In genomic region chr1:75212542-75212941, GRCm38 (mm10) we compare ENCODE assay signal across 19 mouse cellular contexts. TPM values are rescaled to one million over a fixed set of nuclear protein-coding genes. Genes with fewer than 3 reads are reported as not detected.
DNase-seq lines count a peak whose midpoint lies in the region; ATAC-seq and TF ChIP-seq lines count a peak whose summit lies in the region.
"Had no signal": no experiment of that assay in that cellular context is flagged by ENCODE, and none has a peak within 500 bp of the region (broad histone marks: within the 10 kb centered on the region; RNA-seq: fewer than 3 reads in every experiment).

No protein-coding gene starts in this region.

- H3K4me1 ChIP-seq in hindbrain, embryonic 12.5 days = peaks cover 36% of the 10 kb centered on the region
- peaks cover 5% of the 10 kb centered on the region for H3K4me1 ChIP-seq in hindbrain, embryonic 11.5 days (replicated peaks; ENCODE audit: control insufficient read depth, insufficient read depth, low read length)
- peaks cover 33% of the 10 kb centered on the region for H3K4me1 ChIP-seq in stomach, embryonic 15.5 days
- H3K4me1 ChIP-seq in stomach, postnatal 0 days (replicated peaks; ENCODE audit: control insufficient read depth, insufficient read depth) = peaks cover 2% of the 10 kb centered on the region; the same call in 1 of the 2 replicates
- peaks cover 41% of the 10 kb centered on the region for H3K4me1 ChIP-seq in small intestine, adult 2 months (ENCODE audit: control insufficient read depth, insufficient read depth, insufficient read length, low read length)

- TF ChIP-seq EP300 in stomach, postnatal 0 days (optimal IDR thresholded peaks at IDR 0.05) = no peak

- no peak for TF ChIP-seq CTCF in stomach, postnatal 0 days (IDR thresholded peaks at IDR 0.05; ENCODE audit: low read depth)
- no peak for TF ChIP-seq CTCF in small intestine, adult 2 months (IDR thresholded peaks at IDR 0.05; ENCODE audit: extremely low read depth, insufficient read length, insufficient replicate concordance, low read depth, low read length)

- 82% methylated on average over 4 of the region's 4 CpGs for WGBS in hindbrain, embryonic 12.5 days
- WGBS in hindbrain, embryonic 11.5 days = 75% methylated on average over 4 of the region's 4 CpGs
- WGBS in stomach, embryonic 15.5 days = 71% methylated on average over 4 of the region's 4 CpGs
- 70% methylated on average over 4 of the region's 4 CpGs for WGBS in stomach, postnatal 0 days
- WGBS in small intestine, adult 2 months = 65% methylated on average over 4 of the region's 4 CpGs

- DNase-seq in hindbrain, embryonic 11.5 days (ENCODE audit: low spot score) = no peak
- DNase-seq in stomach, postnatal 0 days (ENCODE audit: low spot score) = no peak
- DNase-seq in liver = peak; percentile 48
- DNase-seq in right cerebral cortex, postnatal 10 days (ENCODE audit: low spot score in 2 of 2) = no peak
- DNase-seq in adrenal gland, adult 18-20 months (ENCODE audit: low spot score in 2 of 2) = no peak
- DNase-seq: cerebellum, adult 9-10 months; right cerebral cortex, postnatal 14 days had no signal

- ATAC-seq in hindbrain, embryonic 12.5 days (ENCODE audit: low FRiP score) = no peak
- ATAC-seq in hindbrain, embryonic 11.5 days (ENCODE audit: low FRiP score) = no peak
- ATAC-seq in stomach, embryonic 15.5 days (ENCODE audit: insufficient read depth, low FRiP score, low read depth) = no peak
- no peak for ATAC-seq in stomach, postnatal 0 days (ENCODE audit: low FRiP score, low TSS enrichment)
- ATAC-seq: CD4-positive, CD25-positive, alpha-beta regulatory T cell, adult 4 months; hindbrain, embryonic 16.5 days; lung, postnatal 0 days had no signal

- 0 out of 2 replicates have a peak overlapping the region, but pooled peaks have one; percentile 86 for H3K4me2 ChIP-seq in hindbrain, embryonic 12.5 days (replicated peaks)
- no peak overlapping the region for H3K4me2 ChIP-seq in hindbrain, embryonic 11.5 days (replicated peaks; ENCODE audit: low read depth, low read length)
- peak overlapping the region; percentile 2; the same call in 1 of the 2 replicates for H3K4me2 ChIP-seq in stomach, embryonic 15.5 days
- H3K4me2 ChIP-seq in stomach, postnatal 0 days (replicated peaks; ENCODE audit: low read depth) = no peak overlapping the region

- no peak overlapping the region for H3K27ac ChIP-seq in hindbrain, embryonic 12.5 days
- no peak overlapping the region for H3K27ac ChIP-seq in hindbrain, embryonic 11.5 days (ENCODE audit: low read depth, low read length)
- no peak overlapping the region for H3K27ac ChIP-seq in stomach, embryonic 15.5 days
- H3K27ac ChIP-seq in stomach, postnatal 0 days (replicated peaks) = no peak overlapping the region
- H3K27ac ChIP-seq in small intestine, adult 2 months (ENCODE audit: insufficient read depth, low read depth, low read length) = peak overlapping the region; percentile 71
- H3K27ac ChIP-seq: midbrain, embryonic 12.5 days had no signal

- H3K36me3 ChIP-seq in hindbrain, embryonic 12.5 days = peaks cover 37% of the 10 kb centered on the region
- H3K36me3 ChIP-seq in hindbrain, embryonic 11.5 days (ENCODE audit: control insufficient read depth, insufficient read depth, low read length) = 0 out of 2 replicates have a peak, but pooled peaks cover 2% of the 10 kb centered on the region
- H3K36me3 ChIP-seq in stomach, embryonic 15.5 days = peaks cover 17% of the 10 kb centered on the region
- H3K36me3 ChIP-seq in stomach, postnatal 0 days (ENCODE audit: control insufficient read depth, insufficient read depth, low read length) = peaks cover 9% of the 10 kb centered on the region; the same call in 1 of the 2 replicates
- H3K36me3 ChIP-seq in small intestine, adult 2 months (ENCODE audit: control insufficient read depth, insufficient read depth, low read length) = peaks cover 42% of the 10 kb centered on the region

- H3K9ac ChIP-seq in hindbrain, embryonic 12.5 days = no peak overlapping the region
- no peak overlapping the region for H3K9ac ChIP-seq in hindbrain, embryonic 11.5 days (ENCODE audit: low read depth, low read length)
- no peak overlapping the region for H3K9ac ChIP-seq in stomach, embryonic 15.5 days
- no peak overlapping the region for H3K9ac ChIP-seq in stomach, postnatal 0 days (ENCODE audit: low read length)
- H3K9ac ChIP-seq: midbrain, embryonic 12.5 days had no signal

- peaks cover 32% of the 10 kb centered on the region for H3K27me3 ChIP-seq in hindbrain, embryonic 12.5 days
- peaks cover 17% of the 10 kb centered on the region for H3K27me3 ChIP-seq in hindbrain, embryonic 11.5 days (ENCODE audit: control insufficient read depth, insufficient read depth, low read length)
- H3K27me3 ChIP-seq in stomach, embryonic 15.5 days (replicated peaks) = no peaks in the 10 kb centered on the region
- H3K27me3 ChIP-seq in stomach, postnatal 0 days (ENCODE audit: control insufficient read depth, insufficient read depth, low read length) = no peaks in the 10 kb centered on the region
- H3K27me3 ChIP-seq in small intestine, adult 2 months (ENCODE audit: control insufficient read depth, insufficient read depth, low read length) = no peaks in the 10 kb centered on the region

- no peak overlapping the region for H3K4me3 ChIP-seq in hindbrain, embryonic 12.5 days
- H3K4me3 ChIP-seq in hindbrain, embryonic 11.5 days (ENCODE audit: low read depth, low read length) = no peak overlapping the region
- H3K4me3 ChIP-seq in stomach, embryonic 15.5 days (replicated peaks) = no peak overlapping the region
- no peak overlapping the region for H3K4me3 ChIP-seq in stomach, postnatal 0 days (ENCODE audit: low read depth, low read length)
- H3K4me3 ChIP-seq in small intestine, adult 2 months (ENCODE audit: low read depth, low read length) = peak overlapping the region; percentile 27

- no peak for TF ChIP-seq POLR2A in small intestine, adult 2 months (IDR thresholded peaks at IDR 0.05; ENCODE audit: low read depth, low read length)

- H3K9me3 ChIP-seq in hindbrain, embryonic 12.5 days (replicated peaks) = no peaks in the 10 kb centered on the region
- no peaks in the 10 kb centered on the region for H3K9me3 ChIP-seq in hindbrain, embryonic 11.5 days (ENCODE audit: control insufficient read depth, low read length)
- no peaks in the 10 kb centered on the region for H3K9me3 ChIP-seq in stomach, embryonic 15.5 days
- no peaks in the 10 kb centered on the region for H3K9me3 ChIP-seq in stomach, postnatal 0 days (ENCODE audit: control insufficient read depth, low read length)
- H3K9me3 ChIP-seq: midbrain, embryonic 12.5 days had no signal

RNA-seq across cellular contexts. Expression of gene Stk16, which starts 1.9 kb away (rescaled TPM):
- polyA plus RNA-seq in hindbrain, embryonic 12.5 days (2016; fragmentation: Nextera tagmentation; extraction: Ambion mirVana) = 125 and 130 TPM in 2 replicates
- 110 and 125 TPM in 2 replicates for polyA plus RNA-seq in hindbrain, embryonic 11.5 days (2014; fragmentation: Nextera tagmentation; extraction: Ambion mirVana)
- 120 and 132 TPM in 2 replicates for polyA plus RNA-seq in stomach, embryonic 15.5 days (2015; fragmentation: Nextera tagmentation; extraction: Ambion mirVana)
- 57.9 and 58.1 TPM in 2 replicates for polyA plus RNA-seq in stomach, postnatal 0 days (2015; fragmentation: Nextera tagmentation; extraction: Ambion mirVana)
- 147 and 193 TPM in 2 replicates for polyA plus RNA-seq in small intestine, adult 2 months (2012; rRNA removed)
- 100 to 1,000 TPM; 117 to 119 TPM for total RNA-seq in adrenal gland, adult 18-20 months (2021)

RNA-seq across cellular contexts. Expression of gene Glb1l, which starts 1.9 kb away (rescaled TPM):
- polyA plus RNA-seq in hindbrain, embryonic 12.5 days (2016; fragmentation: Nextera tagmentation; extraction: Ambion mirVana) = 21.2 and 26.3 TPM in 2 replicates
- polyA plus RNA-seq in hindbrain, embryonic 11.5 days (2014; fragmentation: Nextera tagmentation; extraction: Ambion mirVana) = 18.0 and 19.5 TPM in 2 replicates
- 15.5 and 17.1 TPM in 2 replicates for polyA plus RNA-seq in stomach, embryonic 15.5 days (2015; fragmentation: Nextera tagmentation; extraction: Ambion mirVana)
- 5.2 and 7.1 TPM in 2 replicates for polyA plus RNA-seq in stomach, postnatal 0 days (2015; fragmentation: Nextera tagmentation; extraction: Ambion mirVana)
- 0.74 and 1.1 TPM in 2 replicates for polyA plus RNA-seq in small intestine, adult 2 months (2012; rRNA removed)
- total RNA-seq in adrenal gland, adult 18-20 months (2021) = 10 to 100 TPM; 16.6 to 22.8 TPM

RNA-seq across cellular contexts. Expression of gene Tuba4a, which starts 7.1 kb away (rescaled TPM):
- 10.3 and 11.1 TPM in 2 replicates for polyA plus RNA-seq in hindbrain, embryonic 12.5 days (2016; fragmentation: Nextera tagmentation; extraction: Ambion mirVana)
- polyA plus RNA-seq in hindbrain, embryonic 11.5 days (2014; fragmentation: Nextera tagmentation; extraction: Ambion mirVana) = 10.7 and 12.4 TPM in 2 replicates
- 142 and 145 TPM in 2 replicates for polyA plus RNA-seq in stomach, embryonic 15.5 days (2015; fragmentation: Nextera tagmentation; extraction: Ambion mirVana)
- polyA plus RNA-seq in stomach, postnatal 0 days (2015; fragmentation: Nextera tagmentation; extraction: Ambion mirVana) = 314 and 325 TPM in 2 replicates
- 107 and 188 TPM in 2 replicates for polyA plus RNA-seq in small intestine, adult 2 months (2012; rRNA removed)
- 100 to 1,000 TPM in 1 of 2 experiments, 10 to 100 TPM in 1; 48.9 to 119 TPM for total RNA-seq in adrenal gland, adult 18-20 months (2021)

RNA-seq across cellular contexts. Expression of gene A630095N17Rik, which starts 19.4 kb away (rescaled TPM):
- not detected in 2 replicates for polyA plus RNA-seq in hindbrain, embryonic 12.5 days (2016; fragmentation: Nextera tagmentation; extraction: Ambion mirVana)
- polyA plus RNA-seq in hindbrain, embryonic 11.5 days (2014; fragmentation: Nextera tagmentation; extraction: Ambion mirVana) = not detected in 2 replicates
- polyA plus RNA-seq in stomach, embryonic 15.5 days (2015; fragmentation: Nextera tagmentation; extraction: Ambion mirVana) = not detected in 2 replicates
- 0.25 TPM in 1 of 2 replicates, not detected in the other for polyA plus RNA-seq in stomach, postnatal 0 days (2015; fragmentation: Nextera tagmentation; extraction: Ambion mirVana)
- polyA plus RNA-seq in small intestine, adult 2 months (2012; rRNA removed) = not detected in 2 replicates
- not detected for total RNA-seq in adrenal gland, adult 18-20 months (2021)
- total RNA-seq: heart, adult 8-10 months; left cerebral cortex, postnatal 25 days had no signal
- polyA plus RNA-seq: CD4-positive, CD25-positive, alpha-beta regulatory T cell, adult 4 months; embryonic facial prominence, embryonic 14.5 days; hindbrain, embryonic 16.5 days; lung, postnatal 0 days; midbrain, embryonic 12.5 days; neural tube, embryonic 14.5 days; urinary bladder, adult 2 months had no signal

RNA-seq across cellular contexts. Expression of gene Atg9a, which starts 20.5 kb away (rescaled TPM):
- 38.4 and 43.7 TPM in 2 replicates for polyA plus RNA-seq in hindbrain, embryonic 12.5 days (2016; fragmentation: Nextera tagmentation; extraction: Ambion mirVana)
- polyA plus RNA-seq in hindbrain, embryonic 11.5 days (2014; fragmentation: Nextera tagmentation; extraction: Ambion mirVana) = 17.4 and 18.6 TPM in 2 replicates
- 26.5 and 27.0 TPM in 2 replicates for polyA plus RNA-seq in stomach, embryonic 15.5 days (2015; fragmentation: Nextera tagmentation; extraction: Ambion mirVana)
- polyA plus RNA-seq in stomach, postnatal 0 days (2015; fragmentation: Nextera tagmentation; extraction: Ambion mirVana) = 17.4 and 18.8 TPM in 2 replicates
- 48.3 and 148 TPM in 2 replicates for polyA plus RNA-seq in small intestine, adult 2 months (2012; rRNA removed)
- total RNA-seq in adrenal gland, adult 18-20 months (2021) = 10 to 100 TPM; 38.0 to 42.7 TPM

Comparison
In these comparisons a context has a peak if more than half of its experiments do, and no peak if none do; other contexts are left out.
1. H3K4me2 ChIP-seq: peak in hindbrain, embryonic 12.5 days (single experiment) and stomach, embryonic 15.5 days (single experiment); none in hindbrain, embryonic 11.5 days (single experiment) and stomach, postnatal 0 days (single experiment).